Mouse (Mus musculus): ENCODE measurements at regions not wholly inside any gene's neighbourhood (a gene's known extent, or its start where the extent isn't known, plus 50 kb on each side); places are given as distances from the start of the nearest gene placed in this dataset.
A peak's percentile ranks its signal among the peaks of the same experiment; 100 is the strongest.

- Histone ChIP-seq H3K27me3 (ENCODE audit: control insufficient read depth, insufficient read depth, low read length) (no peaks in the 10 kb centered on the region), H3K36me3 (ENCODE audit: control insufficient read depth, insufficient read depth, low read length) (no peaks in the 10 kb centered on the region), H3K27ac (ENCODE audit: insufficient read depth, low read length) (no peak overlapping the region), H3K4me1 (ENCODE audit: control insufficient read depth, insufficient read depth, insufficient read length) (no peaks in the 10 kb centered on the region), H3K4me3 (ENCODE audit: extremely low read depth, insufficient read depth, insufficient read length) (no peak overlapping the region)
- no peak for DNase-seq (ENCODE audit: low read depth in 1 of 2, low spot score in 2 of 2)
- TF ChIP-seq CTCF (IDR thresholded peaks at IDR 0.05; ENCODE audit: extremely low read depth, insufficient read depth, insufficient read length, insufficient replicate concordance), result no peak
- TF ChIP-seq POLR2A (IDR thresholded peaks at IDR 0.05; ENCODE audit: low read depth, low read length), result no peak
- 35% methylated on average over 12 of the region's 12 CpGs for WGBS
Measured at GRCm38 (mm10) chr7:84800966-84801365, 52.4 kb upstream of the Olfr291 start.

GRCm38 (mm10) chr7:84794655-84795054, 58.7 kb upstream of the Olfr291 start:
- Histone ChIP-seq H3K4me1 (ENCODE audit: control insufficient read depth, insufficient read depth, insufficient read length) (no peaks in the 10 kb centered on the region), H3K27ac (ENCODE audit: insufficient read depth, low read length) (no peak overlapping the region), H3K36me3 (ENCODE audit: control insufficient read depth, insufficient read depth, low read length) (no peaks in the 10 kb centered on the region), H3K4me3 (ENCODE audit: extremely low read depth, insufficient read depth, insufficient read length) (no peak overlapping the region), H3K27me3 (ENCODE audit: control insufficient read depth, insufficient read depth, low read length) (no peaks in the 10 kb centered on the region)
- WGBS, result 8% methylated on average over 1 of the region's 1 CpGs
- DNase-seq (ENCODE audit: low read depth in 1 of 2, low spot score in 2 of 2), result no peak
- TF ChIP-seq POLR2A (IDR thresholded peaks at IDR 0.05; ENCODE audit: low read depth, low read length) (no peak), CTCF (IDR thresholded peaks at IDR 0.05; ENCODE audit: extremely low read depth, insufficient read depth, insufficient read length, insufficient replicate concordance) (no peak)

GRCm38 (mm10) chr7:84779276-84779825, 74.0 kb upstream of the Olfr291 start:
- Histone ChIP-seq H3K36me3 (ENCODE audit: control insufficient read depth, insufficient read depth, low read length) (no peaks in the 10 kb centered on the region), H3K27ac (ENCODE audit: insufficient read depth, low read length) (no peak overlapping the region), H3K4me1 (ENCODE audit: control insufficient read depth, insufficient read depth, insufficient read length) (no peaks in the 10 kb centered on the region), H3K27me3 (ENCODE audit: control insufficient read depth, insufficient read depth, low read length) (no peaks in the 10 kb centered on the region), H3K4me3 (ENCODE audit: extremely low read depth, insufficient read depth, insufficient read length) (peak overlapping the region; percentile 68)
- DNase-seq (ENCODE audit: low read depth in 1 of 2, low spot score in 2 of 2), result peak; percentile 43 to 73
- TF ChIP-seq POLR2A (IDR thresholded peaks at IDR 0.05; ENCODE audit: low read depth, low read length) (no peak), CTCF (IDR thresholded peaks at IDR 0.05; ENCODE audit: extremely low read depth, insufficient read depth, insufficient read length, insufficient replicate concordance) (peak; percentile 97)
- WGBS, result 1% methylated on average over 30 of the region's 30 CpGs

GRCm38 (mm10) chr7:84777696-84778095, 75.7 kb upstream of the Olfr291 start:
- TF ChIP-seq CTCF (IDR thresholded peaks at IDR 0.05; ENCODE audit: extremely low read depth, insufficient read depth, insufficient read length, insufficient replicate concordance) (no peak), POLR2A (IDR thresholded peaks at IDR 0.05; ENCODE audit: low read depth, low read length) (no peak)
- Histone ChIP-seq H3K27ac (ENCODE audit: insufficient read depth, low read length) (no peak overlapping the region), H3K4me3 (ENCODE audit: extremely low read depth, insufficient read depth, insufficient read length) (no peak overlapping the region), H3K36me3 (ENCODE audit: control insufficient read depth, insufficient read depth, low read length) (no peaks in the 10 kb centered on the region), H3K4me1 (ENCODE audit: control insufficient read depth, insufficient read depth, insufficient read length) (no peaks in the 10 kb centered on the region), H3K27me3 (ENCODE audit: control insufficient read depth, insufficient read depth, low read length) (no peaks in the 10 kb centered on the region)
- DNase-seq (ENCODE audit: low read depth in 1 of 2, low spot score in 2 of 2), result no peak

GRCm38 (mm10) chr7:84756261-84756660, 66.5 kb upstream of the Zfand6 start:
- 85% methylated on average over 3 of the region's 3 CpGs for WGBS
- DNase-seq (ENCODE audit: low read depth in 1 of 2, low spot score in 2 of 2), result no peak
- no peak overlapping the region for H3K27ac ChIP-seq (ENCODE audit: insufficient read depth, low read length)
- H3K4me3 ChIP-seq (ENCODE audit: extremely low read depth, insufficient read depth, insufficient read length), result no peak overlapping the region
- no peaks in the 10 kb centered on the region for H3K4me1 ChIP-seq (ENCODE audit: control insufficient read depth, insufficient read depth, insufficient read length)
- no peaks in the 10 kb centered on the region for H3K36me3 ChIP-seq (ENCODE audit: control insufficient read depth, insufficient read depth, low read length)
- no peak for TF ChIP-seq CTCF (IDR thresholded peaks at IDR 0.05; ENCODE audit: extremely low read depth, insufficient read depth, insufficient read length, insufficient replicate concordance)
- TF ChIP-seq POLR2A (IDR thresholded peaks at IDR 0.05; ENCODE audit: low read depth, low read length), result no peak
- H3K27me3 ChIP-seq (ENCODE audit: control insufficient read depth, insufficient read depth, low read length), result no peaks in the 10 kb centered on the region

- H3K36me3 ChIP-seq (ENCODE audit: control insufficient read depth, insufficient read depth, low read length), result no peaks in the 10 kb centered on the region
- H3K27me3 ChIP-seq (ENCODE audit: control insufficient read depth, insufficient read depth, low read length), result 0 out of 2 replicates have a peak, but pooled peaks cover 2% of the 10 kb centered on the region
- H3K4me3 ChIP-seq (ENCODE audit: extremely low read depth, insufficient read depth, insufficient read length), result no peak overlapping the region
- WGBS, result 90% methylated on average over 1 of the region's 1 CpGs
- H3K27ac ChIP-seq (ENCODE audit: insufficient read depth, low read length), result no peak overlapping the region
- no peak for DNase-seq (ENCODE audit: low read depth in 1 of 2, low spot score in 2 of 2)
- H3K4me1 ChIP-seq (ENCODE audit: control insufficient read depth, insufficient read depth, insufficient read length), result no peaks in the 10 kb centered on the region
- TF ChIP-seq POLR2A (IDR thresholded peaks at IDR 0.05; ENCODE audit: low read depth, low read length), result no peak
- TF ChIP-seq CTCF (IDR thresholded peaks at IDR 0.05; ENCODE audit: extremely low read depth, insufficient read depth, insufficient read length, insufficient replicate concordance), result no peak
Measured at GRCm38 (mm10) chr7:84753361-84753760, 63.6 kb upstream of the Zfand6 start.

GRCm38 (mm10) chr7:84749434-84750301, 59.9 kb upstream of the Zfand6 start:
- Histone ChIP-seq H3K4me3 (ENCODE audit: extremely low read depth, insufficient read depth, insufficient read length) (peak overlapping the region; percentile 16; the same call in 1 of the 2 replicates), H3K27ac (ENCODE audit: insufficient read depth, low read length) (no peak overlapping the region), H3K27me3 (ENCODE audit: control insufficient read depth, insufficient read depth, low read length) (0 out of 2 replicates have a peak, but pooled peaks cover 2% of the 10 kb centered on the region), H3K36me3 (ENCODE audit: control insufficient read depth, insufficient read depth, low read length) (no peaks in the 10 kb centered on the region), H3K4me1 (ENCODE audit: control insufficient read depth, insufficient read depth, insufficient read length) (no peaks in the 10 kb centered on the region)
- TF ChIP-seq CTCF (IDR thresholded peaks at IDR 0.05; ENCODE audit: extremely low read depth, insufficient read depth, insufficient read length, insufficient replicate concordance) (no peak), POLR2A (IDR thresholded peaks at IDR 0.05; ENCODE audit: low read depth, low read length) (no peak)
- whole genome bisulfite sequencing, result 9% methylated on average over 21 of the region's 21 CpGs
- DNase-seq (ENCODE audit: low read depth in 1 of 2, low spot score in 2 of 2), result peak in 1 of 2 experiments; percentile 38
